Mouse (Mus musculus): Measurements from ENCODE around the gene Spag17.

DNA sequence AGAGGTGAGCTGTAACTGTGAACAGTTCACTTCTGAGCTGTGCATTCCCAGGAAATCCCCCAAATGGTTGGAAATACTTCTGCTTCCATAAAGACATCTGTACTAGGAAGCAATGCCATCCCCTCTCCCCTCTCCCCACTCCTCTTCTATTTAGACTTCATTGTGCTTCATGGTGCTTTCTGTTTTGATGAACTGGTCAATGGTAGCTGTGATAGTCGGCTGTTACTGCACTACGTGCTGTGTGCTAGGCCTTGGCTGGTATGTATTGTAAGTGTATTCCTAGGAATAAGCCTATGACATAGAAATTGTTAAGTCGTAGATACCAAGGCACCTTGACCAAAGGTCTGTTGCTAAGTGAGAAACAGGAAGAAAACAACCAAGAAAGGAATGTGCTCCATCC is 149.9 kb downstream of the Spag17 start:
- TF ChIP-seq CTCF (IDR thresholded peaks at IDR 0.05; ENCODE audit: borderline replicate concordance, control insufficient read depth, extremely low read depth, insufficient read depth, low read length, poor library complexity) (no peak), POLR2A (IDR thresholded peaks at IDR 0.05; ENCODE audit: control insufficient read depth, extremely low read depth, insufficient read depth, low read length, poor library complexity) (no peak)

Measured in thymus, adult 2 months (tissue).